Mouse (Mus musculus) embryonic stem cell, embryonic (primary cell): ENCODE measurements around the gene Gm45521.

ENCODE experiments used
- CTCF ChIA-PET, 4 experiments: fragments of 300-600 bp in 2 of 4; fragments of 350-600 bp in 2 of 4; sonication (Branson Sonifier 250); formaldehyde crosslinking; loops; one replicate each; lab custom pipeline; 2022; ENCODE audit warnings: inconsistent platforms in 2 of 4; lab: Charles Lee
- POLR2A ChIA-PET, 4 experiments: fragments of 300-600 bp in 2 of 4; fragments of 350-600 bp in 2 of 4; sonication (Branson Sonifier 250); formaldehyde crosslinking; loops; one replicate each; lab custom pipeline; 2022; ENCODE audit warnings: antibody characterized with exemption in 4 of 4, inconsistent platforms in 1 of 4; lab: Charles Lee

Gm45521 gene

GRCm38 (mm10) chr14:7941413-7941812, 15.7 kb upstream of the Gm45521 start:
- ChIA-PET POLR2A (interaction anchor here in 3 of 4 experiments (0.7 to 37.5 kb wide), 15 partner anchors 3 to 150 kb away, joined by 3 to 558 read pairs (median 5); partner anchors contain the start of genes Gm45521 (in 2 of the 3), Flnb (in 1 of the 3) and Gm26661 (in 1 of the 3)), CTCF (interaction anchor here in 2 of 4 experiments (0.6 to 1.2 kb wide), 2 partner anchors 10 to 26 kb away, joined by 3 to 6 read pairs; no protein-coding TSS in a partner anchor)

GRCm38 (mm10) chr14:7943101-7943800, 13.8 kb upstream of the Gm45521 start:
- ChIA-PET POLR2A (interaction anchor here in 3 of 4 experiments (1.0 to 37.5 kb wide), 16 partner anchors 5 to 140 kb away, joined by 3 to 558 read pairs (median 6); partner anchors contain the start of genes Gm45521 (in 3 of the 3) and Dnase1l3 (in 1 of the 3)), CTCF (interaction anchor here in 3 of 4 experiments (0.5 to 2.1 kb wide), 5 partner anchors 10 to 54 kb away, joined by 6 to 9 read pairs (median 7); partner anchors contain the start of gene Gm45521 (in 1 of the 3))

GRCm38 (mm10) chr14:7943801-7944135, 13.3 kb upstream of the Gm45521 start:
- POLR2A ChIA-PET = interaction anchor here in 3 of 4 experiments (0.6 to 37.5 kb wide), 19 partner anchors 6 to 141 kb away, joined by 3 to 558 read pairs (median 3); partner anchors contain the start of genes Gm45521 (in 3 of the 3) and Dnase1l3 (in 1 of the 3)
- CTCF ChIA-PET = interaction anchor here (0.7 to 2.1 kb wide), 12 partner anchors 9 to 93 kb away, joined by 3 to 17 read pairs (median 6); partner anchors contain the start of gene Gm45521 (in 1 of the 4)

- CTCF ChIA-PET = interaction anchor here (0.6 to 2.4 kb wide), 31 partner anchors 8 to 153 kb away, joined by 3 to 18 read pairs (median 4); partner anchors contain the start of genes Gm45521 (in 2 of the 4), Dnase1l3 (in 1 of the 4), Flnb (in 1 of the 4) and Gm26661 (in 1 of the 4)
- POLR2A ChIA-PET = interaction anchor here in 3 of 4 experiments (0.6 to 37.5 kb wide), 22 partner anchors 6 to 142 kb away, joined by 3 to 558 read pairs (median 4); partner anchors contain the start of gene Gm45521 (in 3 of the 3)
These were observed 12.6 kb upstream of the Gm45521 start for GRCm38 (mm10) chr14:7944349-7945039.

- CTCF ChIA-PET = interaction anchor here (0.7 to 2.4 kb wide), 25 partner anchors 8 to 154 kb away, joined by 3 to 18 read pairs (median 4); partner anchors contain the start of genes Gm45521 (in 2 of the 4), Dnase1l3 (in 1 of the 4) and Gm26661 (in 1 of the 4)
- POLR2A ChIA-PET = interaction anchor here in 3 of 4 experiments (0.7 to 37.5 kb wide), 16 partner anchors 7 to 143 kb away, joined by 3 to 558 read pairs (median 5); partner anchors contain the start of gene Gm45521 (in 3 of the 3)
These were observed 11.8 kb upstream of the Gm45521 start for GRCm38 (mm10) chr14:7945261-7945660.

- ChIA-PET CTCF (interaction anchor here in 1 of 4 experiments (0.7 to 1.8 kb wide), 2 partner anchors 13 to 14 kb away, joined by 3 to 5 read pairs; no protein-coding TSS in a partner anchor), POLR2A (interaction anchor here in 2 of 4 experiments (0.6 to 37.5 kb wide), 13 partner anchors 1 to 224 kb away, joined by 3 to 558 read pairs (median 4); partner anchors contain the start of genes Flnb (in 2 of the 2) and Gm45521 (in 1 of the 2))
These were observed 5.9 kb upstream of the Gm45521 start for GRCm38 (mm10) chr14:7951234-7951633.

- POLR2A ChIA-PET = interaction anchor here (0.6 to 37.5 kb wide), 88 partner anchors 1 to 450 kb away, joined by 3 to 558 read pairs (median 5); partner anchors contain the start of genes Flnb (in 3 of the 4), Gm26661 (in 2 of the 4), Kctd6 (in 2 of the 4) and Abhd6 (in 1 of the 4)
- CTCF ChIA-PET = interaction anchor here in 3 of 4 experiments (0.9 to 2.8 kb wide), 13 partner anchors 8 to 45 kb away, joined by 3 to 17 read pairs (median 7); no protein-coding TSS in a partner anchor
These were observed 4.4 kb upstream of the Gm45521 start for GRCm38 (mm10) chr14:7952610-7953254.

- CTCF ChIA-PET = interaction anchor here (0.6 to 2.8 kb wide), 16 partner anchors 9 to 507 kb away, joined by 3 to 17 read pairs (median 6); no protein-coding TSS in a partner anchor
- POLR2A ChIA-PET = interaction anchor here (0.6 to 37.5 kb wide), 84 partner anchors 2 to 415 kb away, joined by 3 to 558 read pairs (median 6); partner anchors contain the start of genes Flnb (in 3 of the 4), Gm26661 (in 3 of the 4), Kctd6 (in 2 of the 4) and Abhd6 (in 1 of the 4)
These were observed 3.0 kb upstream of the Gm45521 start for GRCm38 (mm10) chr14:7954071-7954471.

- POLR2A ChIA-PET = interaction anchor here in 3 of 4 experiments (0.7 to 37.5 kb wide), 24 partner anchors 4 to 491 kb away, joined by 3 to 558 read pairs (median 4); partner anchors contain the start of genes Gm45521 (in 1 of the 3) and Kctd6 (in 1 of the 3)
These were observed 661 bp upstream of the Gm45521 start for GRCm38 (mm10) chr14:7956427-7956826.

GRCm38 (mm10) chr14:7960616-7961015, 3.5 kb downstream of the Gm45521 start:
- POLR2A ChIA-PET = interaction anchor here in 2 of 4 experiments (0.8 to 33.8 kb wide), 7 partner anchors 8 to 142 kb away, joined by 3 to 558 read pairs (median 7); partner anchors contain the start of genes Abhd6 (in 1 of the 2) and Flnb (in 1 of the 2)
- CTCF ChIA-PET = interaction anchor here (0.6 to 3.2 kb wide), 10 partner anchors 11 to 150 kb away, joined by 3 to 12 read pairs (median 4); partner anchors contain the start of gene Dnase1l3 (in 1 of the 4)

More at GRCm38 (mm10) chr14:7956427-7956826, 661 bp upstream of the Gm45521 start:
- CTCF ChIA-PET = interaction anchor here (0.6 to 2.9 kb wide), 11 partner anchors 8 to 390 kb away, joined by 3 to 18 read pairs (median 4); no protein-coding TSS in a partner anchor

- ChIA-PET POLR2A (interaction anchor here in 2 of 4 experiments (4.6 to 33.8 kb wide), 3 partner anchors 9 to 23 kb away, joined by 33 to 558 read pairs (median 320); no protein-coding TSS in a partner anchor), CTCF (interaction anchor here in 1 of 4 experiments (1.0 to 3.2 kb wide), 3 partner anchors 32 to 76 kb away, joined by 3 to 12 read pairs (median 3); no protein-coding TSS in a partner anchor)
These were observed 4.6 kb downstream of the Gm45521 start for GRCm38 (mm10) chr14:7961714-7962113.

GRCm38 (mm10) chr14:7962626-7963025, 5.5 kb downstream of the Gm45521 start:
- POLR2A ChIA-PET = interaction anchor here in 3 of 4 experiments (2.6 to 33.8 kb wide), 3 partner anchors 10 to 24 kb away, joined by 8 to 558 read pairs (median 33); no protein-coding TSS in a partner anchor
- CTCF ChIA-PET = interaction anchor here in 3 of 4 experiments (0.7 to 3.2 kb wide), 5 partner anchors 31 to 199 kb away, joined by 3 to 12 read pairs (median 3); no protein-coding TSS in a partner anchor

GRCm38 (mm10) chr14:7963160-7963559, 6.1 kb downstream of the Gm45521 start:
- POLR2A ChIA-PET = interaction anchor here in 3 of 4 experiments (0.7 to 33.8 kb wide), 5 partner anchors 10 to 31 kb away, joined by 3 to 558 read pairs (median 8); no protein-coding TSS in a partner anchor
- CTCF ChIA-PET = interaction anchor here (0.6 to 2.5 kb wide), 6 partner anchors 19 to 198 kb away, joined by 3 to 34 read pairs (median 4); no protein-coding TSS in a partner anchor

GRCm38 (mm10) chr14:7964219-7964889, 7.3 kb downstream of the Gm45521 start:
- ChIA-PET CTCF (interaction anchor here (0.5 to 4.2 kb wide), 52 partner anchors 8 to 393 kb away, joined by 3 to 34 read pairs (median 4); partner anchors contain the start of genes Dnase1l3 (in 3 of the 4), Abhd6 (in 1 of the 4), Flnb (in 1 of the 4) and Kctd6 (in 1 of the 4)), POLR2A (interaction anchor here in 3 of 4 experiments (0.6 to 33.8 kb wide), 14 partner anchors 8 to 403 kb away, joined by 3 to 558 read pairs (median 4); partner anchors contain the start of gene Dnase1l3 (in 1 of the 3))
